Mouse (Mus musculus) stomach, postnatal 0 days (tissue): Measurements from ENCODE around the gene Ctnna2.

ENCODE experiments used
- CTCF ChIP-seq: IDR thresholded peaks from 2 replicates; pipeline ENCODE4 v1.5.1; 2016; ENCODE audit warnings: antibody characterized with exemption, low read depth, mild to moderate bottlenecking, moderate library complexity
- EP300 ChIP-seq: optimal IDR thresholded peaks from 2 replicates; pipeline ENCODE3; 2016; ENCODE audit warnings: antibody characterized with exemption

GRCm38 (mm10) chr6:77424826-77425225, 554.7 kb downstream of the Ctnna2 start:
- TF ChIP-seq CTCF (no peak), EP300 (no peak)
